In the genomic region with DNA sequence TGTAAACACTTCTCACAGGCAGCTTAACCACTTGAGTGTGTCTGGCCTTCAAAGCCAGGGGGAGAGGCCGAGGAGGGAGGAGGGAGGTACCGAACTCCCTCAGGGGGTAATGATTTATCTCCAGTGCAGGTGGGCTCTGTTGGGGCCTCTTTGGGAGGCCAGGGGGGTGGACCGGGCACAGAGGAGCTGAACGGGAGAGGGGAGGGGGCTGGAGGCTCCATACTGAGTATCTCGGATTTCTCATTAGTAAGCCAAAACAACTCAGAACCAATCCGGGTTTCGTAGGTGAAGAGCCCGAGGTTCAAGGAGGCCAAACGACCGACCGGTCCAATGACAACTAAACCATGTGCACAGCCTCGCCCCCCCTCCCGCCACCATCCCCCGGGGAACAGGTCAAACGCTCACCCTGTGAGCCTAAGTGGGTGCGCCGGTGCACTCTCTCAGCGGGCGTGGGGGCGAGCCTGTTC, we compare ENCODE assay signal across 7 mouse cellular contexts. TPM values are rescaled to one million over a fixed set of nuclear protein-coding genes. Genes with fewer than 3 reads are reported as not detected.
DNase-seq lines count a peak whose midpoint lies in the region; ATAC-seq and TF ChIP-seq lines count a peak whose summit lies in the region.

No protein-coding gene starts in this region.

- no peak for TF ChIP-seq CTCF in lung, postnatal 0 days (IDR thresholded peaks at IDR 0.05)

- TF ChIP-seq EP300 in lung, postnatal 0 days (IDR thresholded peaks at IDR 0.05), result no peak

- peak; percentile 46 for DNase-seq in lung, postnatal 0 days (ENCODE audit: low spot score)
- no peak for DNase-seq in lung, postnatal 25 days (ENCODE audit: low spot score)
- no peak for DNase-seq in forebrain, embryonic 14.5 days (ENCODE audit: low spot score)
- DNase-seq in adrenal gland, adult 18-20 months (ENCODE audit: low spot score in 2 of 2), result no peak
- no peak for DNase-seq in gastrocnemius, adult 18-20 months (ENCODE audit: low spot score)

- no peaks in the 10 kb centered on the region for H3K4me1 ChIP-seq in lung, postnatal 0 days (ENCODE audit: insufficient read depth, low read depth, low read length)
- H3K4me1 ChIP-seq in forebrain, embryonic 14.5 days (ENCODE audit: control insufficient read depth, insufficient read depth, low read length), result peaks cover 5% of the 10 kb centered on the region
- peaks cover 51% of the 10 kb centered on the region for H3K4me1 ChIP-seq in limb, embryonic 13.5 days
- H3K4me1 ChIP-seq in stomach, embryonic 16.5 days (ENCODE audit: control insufficient read depth, insufficient read depth, low read length), result peaks cover 15% of the 10 kb centered on the region

- H3K9me3 ChIP-seq in lung, postnatal 0 days (ENCODE audit: low read length), result no peaks in the 10 kb centered on the region
- no peaks in the 10 kb centered on the region for H3K9me3 ChIP-seq in forebrain, embryonic 14.5 days (replicated peaks; ENCODE audit: control insufficient read depth, low read length)
- no peaks in the 10 kb centered on the region for H3K9me3 ChIP-seq in limb, embryonic 13.5 days
- no peaks in the 10 kb centered on the region for H3K9me3 ChIP-seq in stomach, embryonic 16.5 days (replicated peaks; ENCODE audit: control insufficient read depth, low read length)

- no peaks in the 10 kb centered on the region for H3K36me3 ChIP-seq in lung, postnatal 0 days (ENCODE audit: insufficient read depth, low read length)
- no peaks in the 10 kb centered on the region for H3K36me3 ChIP-seq in forebrain, embryonic 14.5 days (ENCODE audit: control insufficient read depth, insufficient read depth, low read length)
- no peaks in the 10 kb centered on the region for H3K36me3 ChIP-seq in limb, embryonic 13.5 days
- no peaks in the 10 kb centered on the region for H3K36me3 ChIP-seq in stomach, embryonic 16.5 days (ENCODE audit: control insufficient read depth, insufficient read depth, low read length)

- 9% methylated on average over 20 of the region's 20 CpGs for WGBS in lung, postnatal 0 days
- WGBS in forebrain, embryonic 14.5 days, result 4% methylated on average over 20 of the region's 20 CpGs
- 1% methylated on average over 20 of the region's 20 CpGs for WGBS in limb, embryonic 13.5 days
- 4% methylated on average over 20 of the region's 20 CpGs for WGBS in stomach, embryonic 16.5 days

- peak overlapping the region; percentile 25 for H3K4me2 ChIP-seq in lung, postnatal 0 days (replicated peaks; ENCODE audit: low read depth, low read length)
- H3K4me2 ChIP-seq in forebrain, embryonic 14.5 days (ENCODE audit: low read length), result peak overlapping the region; percentile 16; the same call in 1 of the 2 replicates
- peak overlapping the region; percentile 44 for H3K4me2 ChIP-seq in limb, embryonic 13.5 days (replicated peaks)
- peak overlapping the region; percentile 9 for H3K4me2 ChIP-seq in stomach, embryonic 16.5 days (ENCODE audit: low read depth, low read length)

- H3K27ac ChIP-seq in lung, postnatal 0 days (ENCODE audit: low read length), result no peak overlapping the region
- no peak overlapping the region for H3K27ac ChIP-seq in forebrain, embryonic 14.5 days (ENCODE audit: low read depth, low read length)
- no peak overlapping the region for H3K27ac ChIP-seq in limb, embryonic 13.5 days
- H3K27ac ChIP-seq in stomach, embryonic 16.5 days (ENCODE audit: low read length), result no peak overlapping the region

- no peak overlapping the region for H3K4me3 ChIP-seq in lung, postnatal 0 days (ENCODE audit: low read depth, low read length)
- no peak overlapping the region for H3K4me3 ChIP-seq in forebrain, embryonic 14.5 days (ENCODE audit: low read depth, low read length)
- peak overlapping the region; percentile 7; the same call in 1 of the 2 replicates for H3K4me3 ChIP-seq in limb, embryonic 13.5 days
- H3K4me3 ChIP-seq in stomach, embryonic 16.5 days (replicated peaks; ENCODE audit: low read length), result no peak overlapping the region

- H3K9ac ChIP-seq in lung, postnatal 0 days (replicated peaks; ENCODE audit: low read depth), result no peak overlapping the region
- peak overlapping the region; percentile 32; the same call in 1 of the 2 replicates for H3K9ac ChIP-seq in forebrain, embryonic 14.5 days (ENCODE audit: low read length)
- H3K9ac ChIP-seq in limb, embryonic 13.5 days, result no peak overlapping the region; the same call in 1 of the 2 replicates
- peak overlapping the region; percentile 9; the same call in 1 of the 2 replicates for H3K9ac ChIP-seq in stomach, embryonic 16.5 days (ENCODE audit: low read length)

- peaks cover 28% of the 10 kb centered on the region for H3K27me3 ChIP-seq in lung, postnatal 0 days (replicated peaks; ENCODE audit: insufficient read depth, low read length)
- peaks cover 58% of the 10 kb centered on the region for H3K27me3 ChIP-seq in forebrain, embryonic 14.5 days (replicated peaks; ENCODE audit: control insufficient read depth, insufficient read depth, low read length)
- H3K27me3 ChIP-seq in limb, embryonic 13.5 days, result peaks cover 91% of the 10 kb centered on the region
- H3K27me3 ChIP-seq in stomach, embryonic 16.5 days (ENCODE audit: control insufficient read depth, insufficient read depth, low read length), result peaks cover 34% of the 10 kb centered on the region

- ATAC-seq in lung, postnatal 0 days, result 0 out of 2 replicates have a peak, but pooled peaks have one; percentile 8
- no peak for ATAC-seq in forebrain, embryonic 14.5 days
- no peak for ATAC-seq in limb, embryonic 13.5 days (ENCODE audit: low FRiP score, low read depth)
- ATAC-seq in stomach, embryonic 16.5 days (ENCODE audit: insufficient read depth, low FRiP score), result peak; percentile 23; the same call in 1 of the 2 replicates

RNA-seq across cellular contexts. Expression of a gene that starts 3.6 kb away (rescaled TPM):
- polyA plus RNA-seq in lung, postnatal 0 days (2015; fragmentation: Nextera tagmentation; extraction: Ambion mirVana), result 6.5 and 7.2 TPM in 2 replicates
- 1.8 and 2.4 TPM in 2 replicates for polyA plus RNA-seq in forebrain, embryonic 14.5 days (2014; fragmentation: Nextera tagmentation; extraction: Ambion mirVana)
- polyA plus RNA-seq in limb, embryonic 13.5 days (2015; fragmentation: Nextera tagmentation; extraction: Ambion mirVana), result 2.5 and 3.1 TPM in 2 replicates
- 7.5 and 10.3 TPM in 2 replicates for polyA plus RNA-seq in stomach, embryonic 16.5 days (2015; fragmentation: Nextera tagmentation; extraction: Ambion mirVana)
- 1 to 10 TPM; 4.6 to 7.8 TPM for total RNA-seq in adrenal gland, adult 18-20 months (2021)
- total RNA-seq in gastrocnemius, adult 18-20 months (2021), result under 1 TPM; 0.23 to 0.59 TPM

RNA-seq across cellular contexts. Expression of a gene that starts 26.6 kb away (rescaled TPM):
- polyA plus RNA-seq in lung, postnatal 0 days (2015; fragmentation: Nextera tagmentation; extraction: Ambion mirVana), result 42.3 and 47.3 TPM in 2 replicates
- 86.4 and 95.0 TPM in 2 replicates for polyA plus RNA-seq in forebrain, embryonic 14.5 days (2014; fragmentation: Nextera tagmentation; extraction: Ambion mirVana)
- 90.3 and 91.7 TPM in 2 replicates for polyA plus RNA-seq in limb, embryonic 13.5 days (2015; fragmentation: Nextera tagmentation; extraction: Ambion mirVana)
- 76.7 and 80.0 TPM in 2 replicates for polyA plus RNA-seq in stomach, embryonic 16.5 days (2015; fragmentation: Nextera tagmentation; extraction: Ambion mirVana)
- total RNA-seq in adrenal gland, adult 18-20 months (2021), result 10 to 100 TPM; 57.3 to 61.3 TPM
- 10 to 100 TPM; 30.8 to 31.1 TPM for total RNA-seq in gastrocnemius, adult 18-20 months (2021)

RNA-seq across cellular contexts. Expression of a gene that starts 50.7 kb away (rescaled TPM):
- 5.5 and 8.8 TPM in 2 replicates for polyA plus RNA-seq in lung, postnatal 0 days (2015; fragmentation: Nextera tagmentation; extraction: Ambion mirVana)
- polyA plus RNA-seq in forebrain, embryonic 14.5 days (2014; fragmentation: Nextera tagmentation; extraction: Ambion mirVana), result 63.5 and 63.8 TPM in 2 replicates
- polyA plus RNA-seq in limb, embryonic 13.5 days (2015; fragmentation: Nextera tagmentation; extraction: Ambion mirVana), result 128 and 130 TPM in 2 replicates
- 111 and 114 TPM in 2 replicates for polyA plus RNA-seq in stomach, embryonic 16.5 days (2015; fragmentation: Nextera tagmentation; extraction: Ambion mirVana)
- total RNA-seq in adrenal gland, adult 18-20 months (2021), result 1 to 10 TPM; 2.3 to 2.5 TPM
- total RNA-seq in gastrocnemius, adult 18-20 months (2021), result under 1 TPM in 1 of 2 experiments, not detected in 1; 0.62 TPM

RNA-seq across cellular contexts. Expression of a gene that starts 53.0 kb away (rescaled TPM):
- 7.3 and 8.3 TPM in 2 replicates for polyA plus RNA-seq in lung, postnatal 0 days (2015; fragmentation: Nextera tagmentation; extraction: Ambion mirVana)
- 3.2 and 5.6 TPM in 2 replicates for polyA plus RNA-seq in forebrain, embryonic 14.5 days (2014; fragmentation: Nextera tagmentation; extraction: Ambion mirVana)
- polyA plus RNA-seq in limb, embryonic 13.5 days (2015; fragmentation: Nextera tagmentation; extraction: Ambion mirVana), result 16.5 and 19.8 TPM in 2 replicates
- 10.9 and 11.8 TPM in 2 replicates for polyA plus RNA-seq in stomach, embryonic 16.5 days (2015; fragmentation: Nextera tagmentation; extraction: Ambion mirVana)
- 10 to 100 TPM; 12.7 to 14.0 TPM for total RNA-seq in adrenal gland, adult 18-20 months (2021)
- 1 to 10 TPM; 6.2 to 6.5 TPM for total RNA-seq in gastrocnemius, adult 18-20 months (2021)

Comparison
In these comparisons a context has a peak if more than half of its experiments do, and no peak if none do; other contexts are left out.
1. ATAC-seq: peak in lung, postnatal 0 days (single experiment) and stomach, embryonic 16.5 days (single experiment); none in forebrain, embryonic 14.5 days (single experiment) and limb, embryonic 13.5 days (single experiment).
2. H3K9ac ChIP-seq: peak in forebrain, embryonic 14.5 days (single experiment) and stomach, embryonic 16.5 days (single experiment); none in lung, postnatal 0 days (single experiment) and limb, embryonic 13.5 days (single experiment).
3. Peak in every context shown above with its lines, with median percentiles within 50 percentile points of each other: H3K4me2 ChIP-seq.